Mouse (Mus musculus): ENCODE data around the gene Jaml. TPM values are rescaled to one million over a fixed set of nuclear protein-coding genes. Genes with fewer than 3 reads are reported as not detected.

The Jaml gene
- polyA plus RNA-seq (2012; ENCODE audit: low replicate concordance): 3.9 and 4.2 TPM in 2 replicates

DNA sequence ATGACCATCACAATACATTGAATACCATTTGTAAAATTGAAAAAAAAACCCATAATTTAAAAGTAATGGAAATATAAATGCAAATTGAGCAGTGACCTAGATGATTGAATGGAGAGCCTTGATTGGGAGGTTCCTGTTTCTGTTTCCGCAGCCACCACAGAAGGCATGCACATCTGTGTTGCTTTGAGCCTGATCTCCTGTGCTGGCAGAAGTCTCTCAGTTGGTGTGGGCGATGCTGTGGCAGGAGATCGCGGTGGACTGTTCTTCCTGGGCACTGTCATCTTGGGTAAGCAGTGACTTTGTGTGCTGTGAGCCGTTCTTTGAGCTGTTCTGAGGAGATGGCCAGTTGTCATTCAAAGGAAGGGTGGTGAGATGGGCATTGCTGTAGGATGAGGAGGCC is at the start of gene Jaml:
Gene Jaml (plus strand): TSS at position 173 of the 400 bp plus-strand sequence.

DNA sequence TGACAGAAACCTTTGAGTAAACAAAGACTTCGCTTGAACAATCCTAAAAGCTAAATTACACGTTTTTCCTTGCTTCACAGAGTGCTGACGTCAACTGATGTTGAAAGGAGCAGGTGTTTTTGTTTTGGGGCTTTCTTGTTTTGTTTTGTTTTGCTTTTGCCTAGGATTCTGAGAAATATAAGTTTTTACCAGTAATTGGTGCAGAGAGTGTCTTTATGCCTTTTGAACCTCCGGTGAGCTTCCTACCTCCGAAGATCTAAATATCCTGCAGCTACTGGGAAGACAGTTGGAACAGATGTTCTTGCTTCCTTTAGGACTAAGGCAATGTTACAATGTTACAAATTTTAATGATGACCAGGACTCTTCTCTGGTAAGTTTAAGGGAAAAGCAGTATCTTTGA is 39.5 kb upstream of the Jaml start, which contains the start of gene Mpzl2:
Gene Mpzl2 (plus strand): TSS at position 301 of the 400 bp plus-strand sequence.

GRCm38 (mm10) chr9:45055082-45055713 is 23.8 kb upstream of the Jaml start, which contains the start of gene Mpzl3:
Gene Mpzl3 (plus strand): TSS chr9:45055186.

DNA sequence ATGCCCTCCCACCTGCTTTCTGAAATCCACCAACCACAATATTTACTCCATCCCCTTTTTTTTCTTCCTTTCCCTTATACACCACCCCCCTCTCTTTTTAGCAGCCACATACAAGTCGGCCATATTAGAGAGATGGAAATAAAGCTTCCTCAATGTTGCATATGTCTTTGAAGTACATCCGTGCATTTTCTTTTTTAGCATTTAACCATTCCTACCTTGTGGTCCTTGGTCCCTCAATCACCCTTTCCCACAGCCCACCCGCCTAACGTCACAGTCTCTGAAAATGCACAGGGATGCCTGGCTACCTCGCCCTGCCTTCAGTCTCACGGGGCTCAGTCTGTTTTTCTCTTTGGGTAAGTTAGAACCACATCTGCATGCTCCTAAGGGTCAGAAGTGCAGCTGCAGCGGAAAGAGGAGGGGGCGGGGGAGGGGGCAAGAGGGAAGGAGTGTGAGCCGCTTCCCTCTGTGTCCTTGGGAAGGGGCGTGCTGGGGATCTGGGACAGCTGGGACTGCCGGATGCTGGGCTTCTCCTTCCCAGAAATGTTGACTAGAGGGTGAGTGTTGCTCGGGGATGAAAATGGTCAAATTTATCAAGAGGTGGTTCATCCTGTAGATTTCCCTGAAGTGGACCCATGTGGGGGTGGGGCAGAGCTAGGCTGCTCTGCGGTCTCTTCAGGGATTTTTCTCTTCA is 38.9 kb downstream of the Jaml start, which contains the start of gene Scn2b:
Gene Scn2b (plus strand): TSS at position 42 of the 691 bp plus-strand sequence.

DNA sequence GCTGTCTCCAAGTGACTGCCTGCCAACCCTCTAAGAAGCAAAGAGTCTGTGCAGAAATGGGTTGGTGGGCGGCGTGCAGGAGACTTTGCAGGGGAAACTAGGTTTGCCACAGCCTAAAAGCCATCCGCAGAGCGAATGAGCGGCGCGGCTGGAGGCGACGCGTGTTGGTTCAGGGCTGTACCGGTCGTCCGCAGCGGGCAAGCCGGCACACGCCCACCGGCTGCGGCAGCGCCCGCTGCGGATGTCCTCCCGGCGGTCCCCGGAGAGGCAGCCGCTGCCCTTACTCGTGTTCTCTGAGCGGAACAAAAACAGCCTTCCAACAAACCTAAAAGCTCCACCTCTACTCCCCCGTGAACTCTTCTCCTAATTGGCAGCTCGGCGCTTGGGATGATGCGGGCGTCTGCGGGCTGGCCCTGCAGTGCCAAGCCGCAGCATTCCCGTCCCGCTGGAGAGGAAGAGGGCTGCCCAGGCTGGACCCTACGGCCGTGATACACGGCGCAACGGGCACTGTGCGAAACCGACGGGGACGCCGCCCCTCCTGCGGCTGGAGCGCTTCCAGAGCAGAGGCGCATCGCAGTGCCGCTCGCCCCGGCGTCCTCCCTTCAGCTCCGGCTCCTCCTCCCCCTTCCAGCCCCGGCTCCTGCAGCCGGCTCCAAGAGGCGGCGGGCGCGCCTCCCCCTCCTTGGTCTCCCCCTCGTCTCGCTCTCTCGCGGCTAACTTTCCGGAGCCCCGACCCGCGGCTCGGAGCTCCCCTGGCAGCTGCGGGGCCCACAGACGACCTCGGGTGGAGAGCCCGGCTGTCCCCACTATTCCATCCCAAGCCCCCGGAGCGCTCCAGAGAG is 59.4 kb downstream of the Jaml start, which contains the start of gene Scn4b:
Gene Scn4b (plus strand): TSS at position 205 of the 842 bp plus-strand sequence.

Other genes starting within 250 kb of the Jaml start
- gene Kmt2a, start 197.9 kb upstream of the Jaml start, polyA plus RNA-seq (2012; ENCODE audit: low replicate concordance): 36.9 and 80.5 TPM in 2 replicates
- gene Atp5l, start 158.4 kb upstream of the Jaml start, polyA plus RNA-seq (2012; ENCODE audit: low replicate concordance): 46.5 and 90.7 TPM in 2 replicates
- gene Ube4a, start 113.6 kb upstream of the Jaml start, polyA plus RNA-seq (2012; ENCODE audit: low replicate concordance): 4.8 TPM in 2 replicates
- 12.9 and 22.2 TPM in 2 replicates for gene Cd3g, start 98.8 kb upstream of the Jaml start, polyA plus RNA-seq (2012; ENCODE audit: low replicate concordance)
- gene Cd3d, start 97.4 kb upstream of the Jaml start, polyA plus RNA-seq (2012; ENCODE audit: low replicate concordance): 2.7 and 3.6 TPM in 2 replicates
- gene Cd3e, start 69.6 kb upstream of the Jaml start, polyA plus RNA-seq (2012; ENCODE audit: low replicate concordance): 155 and 161 TPM in 2 replicates
- 0.10 and 0.12 TPM in 2 replicates for gene Mpzl2, start 39.4 kb upstream of the Jaml start, polyA plus RNA-seq (2012; ENCODE audit: low replicate concordance)
- gene Mpzl3, start 24.0 kb upstream of the Jaml start, polyA plus RNA-seq (2012; ENCODE audit: low replicate concordance): 0.65 and 0.68 TPM in 2 replicates
- gene Scn2b, start 38.6 kb downstream of the Jaml start, polyA plus RNA-seq (2012; ENCODE audit: low replicate concordance): 0.48 and 0.70 TPM in 2 replicates
- 0.27 and 0.53 TPM in 2 replicates for gene Scn4b, start 59.2 kb downstream of the Jaml start, polyA plus RNA-seq (2012; ENCODE audit: low replicate concordance)
- 0.19 TPM in 1 of 2 replicates, not detected in the other for gene BC049352, start 102.8 kb downstream of the Jaml start, polyA plus RNA-seq (2012; ENCODE audit: low replicate concordance)
- 0.10 TPM in 1 of 2 replicates, not detected in the other for gene Tmprss4, start 124.9 kb downstream of the Jaml start, polyA plus RNA-seq (2012; ENCODE audit: low replicate concordance)
- gene Il10ra, start 190.0 kb downstream of the Jaml start, polyA plus RNA-seq (2012; ENCODE audit: low replicate concordance): 20.4 and 23.1 TPM in 2 replicates
- gene Tmprss13, start 239.9 kb downstream of the Jaml start, polyA plus RNA-seq (2012; ENCODE audit: low replicate concordance): 0.04 and 0.08 TPM in 2 replicates

All from hematopoietic multipotent progenitor cell, adult 10-12 weeks (in vitro differentiated cells).